Mouse (Mus musculus): ENCODE results near the gene Tmem88. TPM values are rescaled to one million over a fixed set of nuclear protein-coding genes. Genes with fewer than 3 reads are reported as not detected.

The Tmem88 gene
- polyA plus RNA-seq, 1 experiment from 2014 or later, result 0.18 TPM

DNA sequence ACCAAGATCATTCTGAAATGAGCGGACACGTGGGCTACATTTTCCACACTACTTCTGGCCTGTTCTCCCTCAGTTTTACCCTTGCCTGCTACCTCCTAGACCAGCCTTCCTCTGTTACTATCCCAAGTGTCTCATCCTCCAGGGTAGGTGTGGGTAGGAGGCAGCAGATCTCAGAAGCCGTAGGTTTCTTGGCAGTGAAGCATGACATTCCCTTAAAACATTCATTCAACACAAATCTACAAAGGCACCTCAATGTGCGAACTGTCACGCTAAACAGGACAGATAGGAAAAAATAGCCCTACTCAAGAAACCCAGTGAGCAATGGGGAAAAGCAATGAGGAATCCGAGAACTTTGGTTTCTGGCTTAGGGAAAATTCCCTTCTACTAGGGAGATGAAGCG lies 14.5 kb upstream of the Tmem88 start:
- POLR2A ChIA-PET, result no interaction called here
- CTCF ChIA-PET, result no interaction called here
- TF ChIP-seq CTCF (IDR thresholded peaks at IDR 0.05), result no peak
- no peaks in the 10 kb centered on the region for H3K27me3 ChIP-seq
- ATAC-seq (no peak), DNase-seq (ENCODE audit: low read depth, low spot score) (no peak)
- in situ Hi-C loops (cut with MboI; ENCODE audit: low pct_unique_long_range_greater_than_20kb), result loop anchor here (5.0 to 25.0 kb wide), 3 partner anchors 260 to 575 kb away; partner anchors contain the start of genes Ctdnep1, Eif4a1, Elp5 and Gabarap

DNA sequence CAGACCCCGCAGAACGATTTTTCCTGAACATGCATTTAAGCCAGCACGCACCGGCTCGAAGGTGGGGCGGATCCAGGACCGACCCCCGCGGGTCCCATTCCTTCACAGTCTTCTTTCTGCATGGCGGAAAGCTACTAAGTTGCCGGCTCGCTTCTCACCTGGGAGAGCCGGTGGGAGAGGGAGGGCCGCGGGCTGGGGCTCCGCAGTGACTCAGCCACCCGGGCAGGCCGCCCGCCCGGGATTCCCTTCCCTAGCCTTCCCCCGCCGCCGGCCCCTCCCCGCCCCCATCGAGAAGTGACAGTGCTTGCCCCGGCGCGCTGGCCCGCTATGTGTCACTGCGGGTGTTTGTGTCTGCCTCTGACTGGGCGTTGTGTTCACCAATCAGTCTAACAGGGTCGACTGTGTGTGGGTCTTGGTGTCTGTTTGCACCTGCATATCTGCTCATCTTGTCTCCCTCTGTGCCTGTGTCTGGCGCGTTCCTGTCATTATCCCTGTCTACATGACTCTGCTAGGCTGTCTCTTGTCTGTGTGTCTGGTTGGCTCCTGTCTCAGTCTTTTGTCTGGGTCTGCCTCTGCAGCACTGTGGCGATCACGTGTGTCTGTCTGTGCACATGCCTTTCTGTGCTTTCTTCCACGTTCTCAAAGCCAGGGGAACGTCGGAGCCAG lies 13.6 kb upstream of the Tmem88 start:
- TF ChIP-seq CTCF (IDR thresholded peaks at IDR 0.05), result no peak
- no peak for DNase-seq (ENCODE audit: low read depth, low spot score)
- in situ Hi-C loops (cut with MboI; ENCODE audit: low pct_unique_long_range_greater_than_20kb), result loop anchor here (5.0 to 25.0 kb wide), 3 partner anchors 261 to 576 kb away; partner anchors contain the start of genes Ctdnep1, Eif4a1, Elp5 and Gabarap
- no peaks in the 10 kb centered on the region for H3K27me3 ChIP-seq
- ChIA-PET POLR2A (interaction anchor here (0.7 to 1.4 kb wide), 3 partner anchors 35 to 151 kb away, joined by 3 to 4 read pairs (median 3); no protein-coding TSS in a partner anchor), CTCF (interaction anchor here (1.0 to 2.5 kb wide), 2 partner anchors 8 to 142 kb away, joined by 4 to 9 read pairs; no protein-coding TSS in a partner anchor)
- ATAC-seq, result no peak

DNA sequence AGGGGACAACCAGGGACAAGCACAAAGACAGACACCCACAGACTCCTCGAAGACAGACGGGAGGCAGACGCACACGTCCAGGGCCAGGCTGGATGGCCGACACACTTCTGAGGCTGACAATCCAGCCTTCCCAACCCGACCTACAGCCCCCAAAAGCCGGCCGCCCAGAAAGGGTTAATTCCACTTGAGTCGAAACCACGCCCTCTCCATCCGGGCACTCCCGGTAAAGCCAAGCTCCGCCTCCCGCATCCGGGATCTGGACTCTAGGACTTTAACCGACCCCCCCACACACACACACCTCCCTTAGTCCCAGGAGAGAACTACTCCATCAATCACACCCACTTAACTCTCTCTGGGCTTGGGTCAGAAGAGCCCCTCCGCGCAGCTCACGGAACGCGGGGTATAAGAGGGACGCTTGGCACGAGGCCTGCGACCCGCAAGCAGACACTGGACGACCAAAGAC lies 13.1 kb upstream of the Tmem88 start:
- CTCF ChIA-PET, result interaction anchor here (1.0 to 2.5 kb wide), 2 partner anchors 8 to 142 kb away, joined by 4 to 9 read pairs; no protein-coding TSS in a partner anchor
- H3K27me3 ChIP-seq, result no peaks in the 10 kb centered on the region
- TF ChIP-seq CTCF (IDR thresholded peaks at IDR 0.05), result no peak
- in situ Hi-C loops (cut with MboI; ENCODE audit: low pct_unique_long_range_greater_than_20kb), result loop anchor here (5.0 to 25.0 kb wide), 3 partner anchors 261 to 576 kb away; partner anchors contain the start of genes Ctdnep1, Eif4a1, Elp5 and Gabarap
- DNase-seq (ENCODE audit: low read depth, low spot score), result no peak
- POLR2A ChIA-PET, result interaction anchor here (1.4 kb wide), 1 partner anchor 42 kb away, joined by 3 read pairs; no protein-coding TSS in a partner anchor
- no peak for ATAC-seq

DNA sequence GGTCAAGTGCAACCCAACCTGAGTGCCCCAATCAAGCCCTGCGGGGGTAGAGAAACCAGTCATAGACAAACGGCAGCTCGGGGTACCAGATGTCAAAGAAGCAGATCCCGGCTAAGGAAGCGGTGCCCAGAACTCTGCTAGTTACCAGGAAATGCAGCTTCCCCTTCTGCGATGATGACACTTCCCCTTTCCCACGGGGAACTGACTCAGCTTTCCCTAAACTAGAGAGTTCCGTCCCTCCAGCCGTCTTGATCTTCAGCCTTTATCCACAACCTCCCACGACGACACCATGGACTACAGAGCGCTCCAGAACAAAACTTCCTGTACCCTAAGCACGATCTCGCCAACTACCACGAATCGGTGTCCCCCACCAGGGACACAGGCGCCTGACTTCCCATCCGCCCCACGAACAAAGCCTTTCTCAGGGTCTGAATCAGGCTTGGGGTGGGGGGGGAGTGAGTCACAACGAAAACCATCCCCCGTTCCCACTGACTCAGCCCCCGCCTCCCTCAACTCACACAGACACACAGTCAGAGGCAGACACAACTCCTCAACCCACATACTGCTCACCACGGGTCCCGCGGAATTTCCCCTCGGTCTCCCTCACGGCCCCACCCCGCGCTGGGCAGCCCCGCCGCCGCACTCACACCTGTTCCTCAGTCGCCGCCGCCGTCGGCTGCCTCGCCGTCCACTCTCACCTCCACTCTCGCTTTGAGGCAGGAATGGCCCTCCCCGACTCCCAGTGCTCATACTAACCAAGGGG lies 12.5 kb upstream of the Tmem88 start:
- in situ Hi-C loops (cut with MboI; ENCODE audit: low pct_unique_long_range_greater_than_20kb), result loop anchor here (5.0 to 25.0 kb wide), 3 partner anchors 262 to 577 kb away; partner anchors contain the start of genes Ctdnep1, Eif4a1, Elp5 and Gabarap
- CTCF ChIA-PET, result interaction anchor here (1.0 to 2.5 kb wide), 2 partner anchors 9 to 141 kb away, joined by 4 to 9 read pairs; no protein-coding TSS in a partner anchor
- no peaks in the 10 kb centered on the region for H3K27me3 ChIP-seq
- no peak for DNase-seq (ENCODE audit: low read depth, low spot score)
- TF ChIP-seq CTCF (IDR thresholded peaks at IDR 0.05), result no peak
- POLR2A ChIA-PET, result interaction anchor here (0.6 to 3.4 kb wide), 6 partner anchors 8 to 129 kb away, joined by 3 to 34 read pairs (median 4); partner anchors contain the start of genes Cyb5d1 and Naa38
- no peak for ATAC-seq

DNA sequence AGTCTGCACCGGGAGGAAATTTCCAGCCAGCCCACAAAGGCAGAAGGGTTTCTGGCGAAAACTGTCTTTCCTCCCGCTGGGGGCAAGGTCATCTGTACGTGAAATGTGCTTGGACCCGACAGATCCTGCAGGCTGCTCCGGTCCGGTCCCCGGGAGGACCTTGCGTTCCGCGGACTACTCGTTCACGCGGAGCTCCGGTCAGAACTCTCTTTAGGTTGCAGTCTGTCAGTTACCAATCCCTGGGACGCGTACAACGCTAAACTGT lies 11.9 kb upstream of the Tmem88 start:
- in situ Hi-C loops (cut with MboI; ENCODE audit: low pct_unique_long_range_greater_than_20kb), result loop anchor here (5.0 to 25.0 kb wide), 3 partner anchors 262 to 577 kb away; partner anchors contain the start of genes Ctdnep1, Eif4a1, Elp5 and Gabarap
- no peak for DNase-seq (ENCODE audit: low read depth, low spot score)
- no peak for TF ChIP-seq CTCF (IDR thresholded peaks at IDR 0.05)
- no peaks in the 10 kb centered on the region for H3K27me3 ChIP-seq
- no peak for ATAC-seq
- ChIA-PET POLR2A (interaction anchor here (0.6 to 3.4 kb wide), 7 partner anchors 8 to 346 kb away, joined by 3 to 34 read pairs (median 5); partner anchors contain the start of genes Cyb5d1 and Naa38), CTCF (interaction anchor here (2.5 kb wide), 1 partner anchor 9 kb away, joined by 9 read pairs; no protein-coding TSS in a partner anchor)

DNA sequence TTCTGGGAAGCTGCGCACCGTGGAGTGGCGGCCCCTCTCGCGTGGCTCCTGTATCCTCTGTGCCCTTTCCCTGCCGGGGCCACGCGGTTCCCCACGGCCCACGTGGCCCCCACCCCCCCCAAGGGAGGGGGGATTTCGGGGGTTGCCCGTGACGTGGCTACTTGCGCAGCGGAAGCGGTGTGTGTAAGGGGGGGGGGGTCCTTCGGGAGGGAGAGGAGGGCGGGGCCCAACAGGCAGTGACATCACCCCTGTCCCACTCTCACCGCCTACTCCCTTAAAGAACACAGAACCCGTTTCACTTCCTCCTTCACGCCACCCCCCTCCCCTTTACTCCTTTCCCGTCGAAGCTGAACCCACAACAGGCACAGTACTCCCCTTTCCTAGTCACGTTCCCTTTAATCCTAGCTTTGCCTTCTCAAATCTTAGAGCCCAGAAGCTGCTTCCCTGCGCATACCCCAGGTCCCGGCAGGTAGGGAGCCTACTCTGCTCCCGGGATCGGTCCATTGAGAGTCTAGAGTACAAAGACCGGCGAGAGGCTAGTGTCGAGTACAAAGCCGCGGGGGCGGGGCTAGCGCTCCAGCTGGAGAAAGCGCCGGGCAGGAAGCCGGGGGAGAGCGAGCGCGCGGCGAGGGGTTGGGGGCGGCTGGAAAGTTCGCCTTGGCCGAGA lies 11.5 kb upstream of the Tmem88 start:
- in situ Hi-C loops (cut with MboI; ENCODE audit: low pct_unique_long_range_greater_than_20kb), result loop anchor here (5.0 to 25.0 kb wide), 3 partner anchors 263 to 578 kb away; partner anchors contain the start of genes Ctdnep1, Eif4a1, Elp5 and Gabarap
- peak; percentile 11 for ATAC-seq
- DNase-seq (ENCODE audit: low read depth, low spot score), result no peak
- no peaks in the 10 kb centered on the region for H3K27me3 ChIP-seq
- ChIA-PET POLR2A (interaction anchor here (0.6 to 3.4 kb wide), 7 partner anchors 9 to 346 kb away, joined by 3 to 34 read pairs (median 5); partner anchors contain the start of genes Cyb5d1 and Naa38), CTCF (interaction anchor here (2.5 kb wide), 1 partner anchor 10 kb away, joined by 9 read pairs; no protein-coding TSS in a partner anchor)
- no peak for TF ChIP-seq CTCF (IDR thresholded peaks at IDR 0.05)

DNA sequence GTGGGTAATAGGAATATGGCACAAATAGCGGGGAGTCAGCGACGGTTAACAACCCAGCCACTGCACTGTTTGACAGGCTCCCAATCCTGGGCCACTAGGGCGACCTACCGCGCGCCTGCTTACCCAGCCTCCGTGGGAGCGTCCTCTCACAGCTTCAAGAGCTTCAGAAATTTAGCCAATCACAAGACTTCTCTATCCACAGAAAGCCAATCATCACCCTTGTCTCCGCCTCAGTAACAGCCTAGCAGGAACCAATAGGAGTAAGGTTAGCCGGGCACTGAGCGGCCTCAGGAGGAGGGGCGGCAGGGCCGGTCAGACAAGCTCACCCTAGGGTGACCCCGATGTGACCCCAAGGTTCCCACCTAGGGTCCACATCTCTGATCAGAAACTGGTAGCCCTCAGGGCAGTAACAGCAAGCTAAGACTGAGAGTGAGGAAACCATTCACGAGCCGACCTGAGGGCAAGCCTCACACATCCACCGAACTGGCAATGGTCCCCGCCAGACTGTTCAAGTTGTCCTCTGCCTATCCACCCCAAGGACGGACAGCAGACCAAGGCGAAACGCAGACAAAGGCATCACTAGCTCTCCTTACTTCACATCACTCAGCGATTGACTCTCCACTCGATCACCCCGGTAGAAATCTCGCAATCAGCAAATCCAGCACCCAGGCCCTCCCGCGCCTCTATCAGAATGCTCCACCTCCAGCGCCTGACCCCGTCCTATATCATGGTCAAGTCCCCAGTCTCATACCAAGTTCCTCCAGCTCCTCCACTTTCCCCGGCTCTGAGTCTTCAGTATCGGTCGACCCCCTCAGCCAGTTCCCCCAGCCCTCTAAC lies 10.7 kb upstream of the Tmem88 start:
- ATAC-seq (peak; percentile 52), DNase-seq (ENCODE audit: low read depth, low spot score) (no peak)
- no peaks in the 10 kb centered on the region for H3K27me3 ChIP-seq
- ChIA-PET POLR2A (interaction anchor here (0.5 to 3.4 kb wide), 6 partner anchors 10 to 223 kb away, joined by 3 to 34 read pairs (median 5); partner anchors contain the start of genes Cyb5d1 and Naa38), CTCF (interaction anchor here (0.9 to 2.5 kb wide), 4 partner anchors 8 to 80 kb away, joined by 3 to 9 read pairs (median 3); no protein-coding TSS in a partner anchor)
- in situ Hi-C loops (cut with MboI; ENCODE audit: low pct_unique_long_range_greater_than_20kb), result loop anchor here (25.0 kb wide), 1 partner anchor 579 kb away; the partner anchor contains the start of genes Ctdnep1, Elp5, Gabarap and Phf23
- no peak for TF ChIP-seq CTCF (IDR thresholded peaks at IDR 0.05)

DNA sequence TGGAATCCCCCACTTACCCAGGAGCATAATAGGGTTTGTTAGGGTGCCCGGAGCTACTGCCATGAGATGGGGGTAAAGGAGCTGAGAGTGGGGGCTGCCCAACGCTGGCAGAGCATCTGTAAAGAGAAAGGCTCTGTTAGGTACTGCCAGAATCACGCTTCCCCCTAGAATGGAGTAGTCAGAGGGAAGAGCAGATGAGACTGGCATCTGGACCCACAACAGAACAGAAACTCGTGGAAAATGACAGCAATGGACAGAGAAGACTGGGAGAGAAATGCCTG lies 9.6 kb upstream of the Tmem88 start:
- ChIA-PET POLR2A (interaction anchor here (0.6 to 3.4 kb wide), 4 partner anchors 10 to 90 kb away, joined by 3 to 34 read pairs (median 5); partner anchors contain the start of gene Tmem88), CTCF (interaction anchor here (0.9 kb wide), 1 partner anchor 25 kb away, joined by 3 read pairs; no protein-coding TSS in a partner anchor)
- no peaks in the 10 kb centered on the region for H3K27me3 ChIP-seq
- DNase-seq (ENCODE audit: low read depth, low spot score) (no peak), ATAC-seq (no peak)
- no peak for TF ChIP-seq CTCF (IDR thresholded peaks at IDR 0.05)
- in situ Hi-C loops (cut with MboI; ENCODE audit: low pct_unique_long_range_greater_than_20kb), result loop anchor here (25.0 kb wide), 1 partner anchor 580 kb away; the partner anchor contains the start of genes Ctdnep1, Elp5, Gabarap and Phf23

Data from Patski (cell line).